Mouse (Mus musculus) cerebellum, adult 9-10 months (tissue): ENCODE measurements at regions not wholly inside any gene's neighbourhood (a gene's known extent, or its start where the extent isn't known, plus 50 kb on each side); places are given as distances from the start of the nearest gene placed in this dataset.

Source experiments
- DNase-seq: peaks from one replicate; pipeline ENCODE4 v3.0.0; 2022

- DNase-seq = no peak
Observed at GRCm38 (mm10) chr1:152313480-152313879, 73.0 kb downstream of the Tsen15 start.

DNA sequence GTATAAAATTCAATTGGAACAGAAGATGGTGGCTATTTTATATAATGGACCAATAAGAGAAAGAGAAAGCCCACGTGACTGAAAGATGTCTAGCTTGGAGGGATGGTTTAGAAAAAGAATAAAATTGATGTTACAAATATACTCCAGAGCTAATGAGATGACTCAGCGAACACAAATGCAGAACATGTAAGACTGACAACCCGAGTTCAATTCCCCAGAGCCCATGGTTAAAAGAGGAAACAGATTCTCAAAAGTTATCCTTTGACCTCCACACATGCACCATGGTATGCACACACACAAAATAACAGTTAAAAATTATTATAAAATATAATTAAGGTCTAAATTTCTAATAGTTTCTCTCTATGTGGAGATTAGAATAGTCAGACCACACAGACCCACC, 81.0 kb downstream of the Tsen15 start:
- DNase-seq = no peak

- peak; percentile 85 for DNase-seq
Observed at GRCm38 (mm10) chr1:152304487-152305130, 81.9 kb downstream of the Tsen15 start.

DNA sequence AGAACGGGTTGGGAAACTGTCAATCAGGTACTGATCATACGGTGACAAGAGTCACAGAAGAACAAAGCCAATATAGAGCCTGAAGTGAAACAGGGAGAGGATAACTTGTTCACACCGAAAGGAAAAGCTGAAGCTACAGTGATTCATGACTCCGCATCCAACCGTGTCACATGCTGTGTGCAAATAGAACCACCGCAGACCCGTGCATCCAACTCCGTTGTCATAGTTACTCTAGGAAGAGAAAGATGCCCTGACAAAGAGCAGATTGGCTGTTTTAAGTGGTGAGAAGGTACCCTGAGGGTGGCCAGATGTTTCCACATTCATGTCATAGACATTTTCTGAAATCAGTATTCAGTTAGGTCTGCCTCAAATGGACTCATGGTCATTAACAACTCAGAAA, 85.1 kb downstream of the Tsen15 start:
- no peak for DNase-seq

- DNase-seq = no peak
Observed at GRCm38 (mm10) chr1:152292196-152292736, 94.2 kb downstream of the Tsen15 start.

DNA sequence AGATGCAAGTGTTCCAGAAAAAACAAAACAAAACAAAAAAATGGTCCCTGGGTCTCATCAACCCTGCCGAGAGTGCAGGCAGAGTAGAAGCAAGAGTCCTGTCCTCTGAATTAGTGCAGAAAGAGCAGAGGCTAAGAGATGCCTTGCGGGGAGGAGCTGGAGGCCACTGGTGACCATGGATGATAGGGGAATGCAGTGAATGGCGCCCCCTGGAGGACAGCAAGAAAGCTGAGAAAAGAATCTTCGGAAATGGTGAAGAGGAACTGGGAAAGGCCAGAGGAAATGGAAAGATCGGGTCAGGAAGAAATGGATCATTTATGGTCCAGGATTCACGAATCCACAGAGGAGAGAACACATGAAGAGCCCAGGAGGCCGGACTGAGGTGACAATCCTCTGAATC, 95.7 kb downstream of the Tsen15 start:
- DNase-seq = peak; percentile 85

- DNase-seq = peak; percentile 41
Observed at GRCm38 (mm10) chr1:152287566-152288490, 98.7 kb downstream of the Tsen15 start.

DNA sequence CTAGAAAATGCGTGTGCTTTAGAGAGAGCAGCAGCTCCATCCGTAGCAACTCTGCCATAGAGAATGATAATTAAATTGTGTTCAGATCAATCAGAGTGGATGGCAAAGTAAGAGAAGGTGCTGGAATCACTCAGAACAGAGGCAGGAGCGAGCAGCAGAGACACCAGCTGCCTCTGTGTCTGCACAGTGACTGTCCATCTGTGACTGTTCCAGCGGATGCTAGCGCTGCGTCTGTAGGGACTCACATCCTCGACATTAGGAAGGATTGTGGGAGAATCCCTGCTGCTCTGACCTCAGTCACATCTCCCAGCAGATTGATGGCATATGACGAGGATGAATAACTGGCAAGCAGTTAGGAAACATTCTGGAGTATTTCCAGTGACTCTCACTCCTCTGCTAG, 99.8 kb downstream of the Tsen15 start:
- DNase-seq = no peak

DNA sequence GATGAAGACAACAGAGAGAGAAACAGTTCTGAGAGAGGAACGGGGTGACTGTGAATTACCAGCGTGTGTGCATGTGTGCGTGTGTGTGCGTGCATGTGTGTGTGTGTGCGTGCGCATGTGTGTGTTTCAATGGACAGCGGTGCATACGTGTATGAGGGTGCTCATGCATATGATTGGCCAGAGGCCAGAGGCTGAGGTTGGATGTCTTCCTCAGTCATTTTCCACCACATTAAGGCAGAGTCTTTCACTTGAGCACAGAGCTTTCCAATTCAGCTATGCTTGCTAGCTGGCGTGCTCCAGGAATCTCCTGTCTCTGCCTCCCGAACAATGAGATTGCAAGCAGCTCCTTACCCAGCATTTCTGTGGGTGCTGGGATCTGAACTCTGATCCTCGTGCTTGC, 104.4 kb downstream of the Tsen15 start:
- no peak for DNase-seq

DNA sequence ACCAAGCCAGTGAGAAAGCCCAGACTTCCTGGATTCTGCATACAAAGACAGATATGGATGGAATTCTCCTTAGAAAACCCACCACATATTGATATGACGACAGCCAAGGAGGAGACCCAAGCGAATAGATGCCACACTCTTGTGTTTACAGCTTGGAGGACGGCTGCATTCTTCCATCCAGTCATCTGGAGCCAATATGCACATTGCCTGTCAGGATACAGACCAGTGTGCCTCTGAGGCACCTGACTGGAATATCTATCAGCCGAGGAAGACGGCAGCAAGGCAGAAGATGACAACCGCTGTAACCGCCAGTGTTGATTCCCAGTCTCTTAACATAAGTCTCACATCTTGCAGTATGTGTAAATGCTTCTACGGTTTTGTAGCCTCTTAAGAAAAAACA, 105.3 kb downstream of the Tsen15 start:
- DNase-seq = no peak

DNA sequence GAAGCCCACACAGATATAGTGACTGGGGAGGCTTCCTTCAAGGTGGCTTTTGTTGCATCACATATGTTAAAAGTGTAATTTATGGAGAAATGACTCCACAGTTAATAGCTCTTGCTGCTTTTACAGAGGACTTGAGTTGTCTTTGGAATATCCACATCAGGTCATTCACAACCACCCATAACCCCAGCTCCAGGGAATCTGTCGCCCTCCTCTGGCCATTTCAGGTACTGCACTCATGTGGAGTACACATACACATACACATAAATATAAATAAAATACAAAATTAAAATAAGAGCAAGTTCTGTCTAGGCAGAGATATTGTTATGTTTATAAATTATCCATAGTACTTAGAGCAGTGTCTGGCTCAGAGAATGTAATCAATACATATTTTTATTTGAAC, 106.5 kb downstream of the Tsen15 start:
- no peak for DNase-seq

DNA sequence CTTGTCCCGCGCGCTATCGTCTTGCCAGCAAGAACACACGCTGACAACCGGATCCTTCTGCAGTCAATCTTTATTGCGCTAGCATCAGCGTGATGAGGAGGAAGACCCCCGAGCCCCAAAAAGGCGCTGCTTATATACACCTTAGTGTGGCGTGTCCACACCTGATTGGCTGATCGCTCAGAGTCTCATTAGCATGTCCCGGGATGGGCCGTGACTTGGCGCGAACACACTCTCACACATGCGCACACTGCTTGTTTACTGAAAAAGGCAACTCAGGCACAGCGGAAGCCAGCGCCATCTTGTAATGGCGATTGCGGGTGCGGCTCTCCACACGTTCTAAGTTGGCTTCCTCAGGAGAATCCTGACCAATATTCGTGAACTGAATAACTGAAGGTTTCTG, 111.5 kb downstream of the Tsen15 start:
- DNase-seq = no peak

DNA sequence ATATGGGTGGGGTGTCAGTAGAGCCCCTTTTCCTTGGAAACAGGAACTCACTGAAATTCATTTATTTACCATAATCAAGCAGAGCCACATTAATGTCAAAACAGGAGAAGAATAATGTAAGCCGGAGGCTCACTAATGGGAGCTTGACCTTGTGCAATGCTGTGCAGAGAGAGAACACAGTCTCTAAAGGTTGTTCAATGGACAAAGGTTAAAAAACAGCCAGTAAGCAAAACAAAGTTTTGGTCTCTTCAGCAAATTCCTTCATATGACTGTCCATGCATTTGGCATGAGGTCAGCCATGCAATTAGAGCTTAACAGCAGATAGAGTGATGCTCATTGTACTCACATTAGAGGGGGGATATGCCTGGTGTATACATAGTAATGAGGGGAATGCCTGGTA, 113.1 kb downstream of the Tsen15 start:
- DNase-seq = no peak

- DNase-seq = no peak
Observed at GRCm38 (mm10) chr1:152269936-152270702, 116.4 kb downstream of the Tsen15 start.

DNA sequence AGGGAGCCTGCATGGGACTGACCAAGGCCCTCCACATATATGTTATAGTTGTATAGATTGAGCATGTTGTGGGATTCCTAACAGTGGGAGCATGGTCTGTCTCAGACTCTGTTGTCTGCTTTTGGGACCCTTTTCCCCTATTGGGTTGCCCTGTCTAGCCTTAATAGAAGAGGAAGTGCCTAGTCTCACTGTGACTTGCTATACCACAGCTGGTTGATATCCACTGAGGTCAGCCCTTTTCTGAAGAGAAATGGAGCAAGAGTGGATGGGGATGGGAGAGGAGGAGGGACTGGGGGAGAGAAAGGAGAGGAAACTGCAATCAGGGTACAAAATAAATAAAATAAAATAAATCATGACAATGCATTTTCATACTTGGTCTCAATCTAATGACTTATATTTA, 120.1 kb downstream of the Tsen15 start:
- no peak for DNase-seq

DNA sequence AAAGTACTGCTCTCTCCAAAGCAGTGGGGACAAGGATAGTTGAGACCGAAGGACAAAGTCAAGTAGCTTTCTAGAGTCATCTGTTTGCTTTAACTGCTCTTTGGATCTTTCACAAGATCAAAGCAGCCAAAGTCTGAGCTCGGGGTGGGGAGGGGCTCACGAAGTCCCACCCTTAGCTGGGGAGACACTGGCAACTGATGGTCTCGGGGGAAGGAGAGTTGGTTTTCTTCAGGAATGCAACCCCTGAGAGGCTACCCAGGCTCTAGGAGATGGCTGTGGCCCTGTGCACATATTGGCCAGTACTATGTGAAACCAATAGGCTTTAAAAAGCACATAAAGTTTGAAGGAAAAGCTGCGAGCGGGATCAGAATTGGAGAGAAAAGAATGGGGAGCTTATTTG, 121.5 kb downstream of the Tsen15 start:
- no peak for DNase-seq

DNA sequence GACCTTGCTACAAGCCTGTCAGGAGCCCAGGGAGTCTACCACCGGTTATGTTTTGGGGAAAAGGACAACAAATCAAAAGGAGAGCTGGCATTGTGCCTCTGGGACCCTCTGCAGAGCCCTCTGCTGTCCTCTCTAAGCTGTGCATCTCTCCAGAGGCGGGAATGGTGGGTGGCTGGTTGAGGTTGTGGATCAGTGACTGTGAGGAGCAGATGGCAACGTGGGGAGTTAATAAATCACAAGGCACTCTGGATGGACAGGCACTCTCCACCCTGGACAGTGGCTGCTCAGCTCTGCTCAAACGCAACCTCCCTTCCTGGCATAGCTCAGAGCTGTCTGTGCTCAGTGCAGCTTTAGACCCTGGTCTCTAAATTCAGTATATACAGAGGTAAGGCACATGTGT, 125.0 kb downstream of the Tsen15 start:
- DNase-seq = no peak

- no peak for DNase-seq
Observed at GRCm38 (mm10) chr1:152260950-152261349, 125.5 kb downstream of the Tsen15 start.

GRCm38 (mm10) chr1:152258258-152258657, 128.2 kb downstream of the Tsen15 start:
- no peak for DNase-seq

DNA sequence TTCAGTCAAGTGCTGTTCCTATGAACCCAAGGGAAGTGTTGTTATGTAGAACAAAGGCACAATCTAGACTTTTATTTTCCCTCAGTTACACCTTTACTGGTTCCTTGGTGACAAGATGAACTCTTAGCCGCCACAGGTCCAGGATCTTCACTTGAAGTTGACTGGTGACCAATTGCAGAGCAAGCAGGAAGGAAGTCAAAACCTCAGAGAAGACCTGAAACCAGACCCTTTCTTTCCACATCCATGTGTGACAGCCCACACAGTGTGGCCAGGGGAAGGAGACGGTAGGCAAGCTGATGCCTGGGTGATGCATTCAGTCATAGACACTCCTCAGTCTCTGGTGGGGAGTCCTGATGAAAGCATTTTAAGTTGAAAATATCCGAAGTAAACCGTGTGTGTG, 132.6 kb downstream of the Tsen15 start:
- DNase-seq = no peak

DNA sequence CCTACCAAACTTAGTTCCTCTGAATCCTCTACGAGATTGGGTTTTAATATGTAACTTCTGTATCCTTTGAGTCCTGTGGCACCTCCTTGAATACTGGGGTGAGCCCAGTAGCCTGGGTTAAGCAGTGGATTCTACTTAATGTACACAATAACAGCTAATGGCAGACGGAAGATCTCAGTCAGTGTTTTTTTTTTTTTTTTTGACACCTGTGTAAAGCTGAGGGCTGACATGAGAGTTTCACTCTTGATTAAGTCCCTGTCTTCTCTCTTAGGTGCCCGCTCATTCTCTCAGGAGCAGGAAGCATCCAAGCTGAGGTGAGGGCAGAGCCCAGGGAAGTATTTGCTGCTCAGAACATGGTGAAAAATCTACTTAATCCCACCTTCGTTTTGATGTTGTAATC, 133.0 kb downstream of the Tsen15 start:
- no peak for DNase-seq

GRCm38 (mm10) chr1:152252658-152253267, 133.7 kb downstream of the Tsen15 start:
- DNase-seq = no peak

DNA sequence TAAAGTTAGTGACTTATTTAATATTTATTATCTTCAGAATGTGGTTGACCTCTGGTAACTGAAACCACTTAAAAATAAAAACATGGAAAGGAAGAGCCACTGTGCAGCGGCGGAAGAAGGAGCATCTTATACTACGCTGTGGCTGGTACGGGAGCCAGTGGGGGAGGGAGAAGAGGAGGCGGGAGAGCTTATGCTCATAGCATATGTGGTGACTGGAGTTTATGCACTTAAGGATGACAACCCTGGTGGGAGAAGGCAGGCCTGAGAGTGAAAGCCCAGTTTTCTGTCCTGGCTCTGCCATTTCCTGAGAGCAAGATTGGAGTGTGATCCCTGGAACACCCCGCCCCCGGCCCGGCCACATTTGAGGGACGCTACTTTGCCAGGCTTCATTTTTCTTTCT, 145.5 kb downstream of the Tsen15 start:
- no peak for DNase-seq
